Mouse (Mus musculus): Measurements from ENCODE around the gene Prim2. TPM values are rescaled to one million over a fixed set of nuclear protein-coding genes. Genes with fewer than 3 reads are reported as not detected.

The Prim2 gene
- polyA plus RNA-seq, 1 experiment from 2014 or later, result 44.0 TPM

DNA sequence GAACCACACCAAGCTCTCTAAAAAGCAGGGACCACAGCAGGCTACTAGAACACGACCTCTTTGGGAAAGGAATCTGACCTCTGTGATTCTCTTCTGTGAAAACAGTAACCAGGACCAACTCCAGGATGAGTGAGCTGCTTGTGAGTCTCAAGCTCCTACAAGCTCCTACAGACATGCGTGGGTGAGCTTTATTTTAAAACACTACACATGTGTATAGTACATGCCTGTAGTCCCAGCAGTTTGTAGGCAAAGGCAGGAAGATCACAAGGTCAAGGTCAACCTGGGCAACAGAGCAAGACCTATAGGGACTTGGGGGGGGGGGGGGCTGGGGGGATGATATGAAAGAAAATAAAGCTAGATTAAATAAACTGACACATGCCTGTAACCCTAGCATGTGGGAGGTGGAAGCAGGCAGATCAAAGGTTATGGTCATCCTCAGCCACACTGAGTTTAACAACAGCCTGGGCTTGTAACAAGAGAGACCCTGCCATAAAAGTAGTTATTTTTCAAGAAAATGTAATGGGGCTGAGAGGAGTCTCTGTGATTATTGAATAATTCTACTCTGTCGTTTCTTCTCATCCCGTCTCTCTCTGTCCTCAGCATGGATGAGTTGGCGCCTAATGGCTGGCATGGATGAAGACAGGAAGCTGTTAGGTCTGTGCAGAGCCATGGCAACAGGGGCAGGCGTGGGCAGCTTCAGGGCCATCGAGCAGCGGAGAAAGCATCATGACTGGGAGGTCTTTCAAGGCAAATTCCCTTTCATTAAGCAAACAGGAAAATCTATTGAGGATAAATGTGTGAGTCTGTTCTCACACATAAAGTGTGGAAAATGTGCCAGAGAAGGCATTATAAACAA lies 78.8 kb downstream of the Prim2 start:
- Histone ChIP-seq H3K27me3 (ENCODE audit: control insufficient read depth, insufficient read depth, low read length) (no peaks in the 10 kb centered on the region), H3K36me3 (ENCODE audit: control insufficient read depth, insufficient read depth, low read length) (no peaks in the 10 kb centered on the region), H3K9ac (ENCODE audit: low read depth, low read length) (no peak overlapping the region), H3K4me3 (ENCODE audit: low read length) (no peak overlapping the region), H3K27ac (ENCODE audit: low read depth, low read length) (peak overlapping the region; percentile 42), H3K4me1 (ENCODE audit: control insufficient read depth, insufficient read depth, low read length) (0 out of 2 replicates have a peak, but pooled peaks cover 3% of the 10 kb centered on the region), H3K4me2 (replicated peaks; ENCODE audit: low read depth, low read length) (no peak overlapping the region), H3K9me3 (ENCODE audit: control insufficient read depth, low read length) (no peaks in the 10 kb centered on the region)
- peak; percentile 90 for ATAC-seq (ENCODE audit: low FRiP score, low TSS enrichment)
- 43% methylated on average over 8 of the region's 8 CpGs for WGBS

DNA sequence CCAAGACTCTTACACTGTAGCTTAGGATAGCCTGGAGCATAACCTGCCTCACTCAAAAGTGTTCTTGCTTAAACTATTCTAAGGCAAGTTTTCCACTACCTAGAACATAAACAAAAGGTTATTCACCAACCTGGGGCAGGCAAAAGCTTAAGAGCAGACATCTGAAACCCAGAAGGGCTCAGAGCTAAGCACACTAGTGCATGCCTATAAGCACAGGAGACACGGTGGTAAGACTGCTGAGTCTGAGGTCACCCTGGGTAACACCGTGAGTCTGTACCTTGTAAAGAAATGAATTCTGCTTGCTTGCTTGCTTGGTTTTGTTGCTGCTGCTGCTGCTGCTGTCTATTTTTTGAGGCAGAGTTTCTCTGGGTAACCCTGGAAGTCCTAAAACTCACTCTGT lies 80.1 kb downstream of the Prim2 start:
- H3K9ac ChIP-seq (ENCODE audit: low read depth, low read length), result no peak overlapping the region
- no peak overlapping the region for H3K4me3 ChIP-seq (ENCODE audit: low read length)
- H3K9me3 ChIP-seq (ENCODE audit: control insufficient read depth, low read length), result no peaks in the 10 kb centered on the region
- no peaks in the 10 kb centered on the region for H3K27me3 ChIP-seq (ENCODE audit: control insufficient read depth, insufficient read depth, low read length)
- no peak overlapping the region for H3K4me2 ChIP-seq (replicated peaks; ENCODE audit: low read depth, low read length)
- H3K4me1 ChIP-seq (ENCODE audit: control insufficient read depth, insufficient read depth, low read length), result 0 out of 2 replicates have a peak, but pooled peaks cover 3% of the 10 kb centered on the region
- no peaks in the 10 kb centered on the region for H3K36me3 ChIP-seq (ENCODE audit: control insufficient read depth, insufficient read depth, low read length)
- no peak overlapping the region for H3K27ac ChIP-seq (ENCODE audit: low read depth, low read length)
- ATAC-seq (ENCODE audit: low FRiP score, low TSS enrichment), result no peak
- WGBS, result 31% methylated on average over 2 of the region's 2 CpGs

DNA sequence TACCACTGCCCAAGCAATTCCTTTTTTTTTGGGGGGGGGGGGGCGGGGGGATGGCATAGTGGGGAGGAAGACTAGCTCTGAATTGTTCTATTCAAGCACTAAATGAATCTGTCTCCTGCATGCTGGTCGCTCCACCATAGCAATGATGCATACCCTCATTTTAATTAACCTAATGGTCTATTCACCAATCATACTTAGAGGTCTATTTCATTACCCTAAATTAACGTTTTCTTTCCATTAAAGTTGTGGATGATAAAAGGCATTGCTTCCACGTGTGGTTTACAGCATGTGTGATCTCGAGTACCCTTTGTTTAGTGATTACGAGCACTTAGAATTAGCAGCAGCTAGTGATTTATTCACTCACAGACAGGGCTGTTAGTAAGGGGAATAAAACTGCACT lies 81.0 kb downstream of the Prim2 start:
- no peak for ATAC-seq (ENCODE audit: low FRiP score, low TSS enrichment)
- no peak overlapping the region for H3K4me2 ChIP-seq (replicated peaks; ENCODE audit: low read depth, low read length)
- H3K27me3 ChIP-seq (ENCODE audit: control insufficient read depth, insufficient read depth, low read length), result no peaks in the 10 kb centered on the region
- no peaks in the 10 kb centered on the region for H3K36me3 ChIP-seq (ENCODE audit: control insufficient read depth, insufficient read depth, low read length)
- H3K27ac ChIP-seq (ENCODE audit: low read depth, low read length), result no peak overlapping the region
- 30% methylated on average over 6 of the region's 6 CpGs for WGBS
- no peak overlapping the region for H3K4me3 ChIP-seq (ENCODE audit: low read length)
- no peaks in the 10 kb centered on the region for H3K9me3 ChIP-seq (ENCODE audit: control insufficient read depth, low read length)
- H3K9ac ChIP-seq (ENCODE audit: low read depth, low read length), result no peak overlapping the region
- 0 out of 2 replicates have a peak, but pooled peaks cover 3% of the 10 kb centered on the region for H3K4me1 ChIP-seq (ENCODE audit: control insufficient read depth, insufficient read depth, low read length)

DNA sequence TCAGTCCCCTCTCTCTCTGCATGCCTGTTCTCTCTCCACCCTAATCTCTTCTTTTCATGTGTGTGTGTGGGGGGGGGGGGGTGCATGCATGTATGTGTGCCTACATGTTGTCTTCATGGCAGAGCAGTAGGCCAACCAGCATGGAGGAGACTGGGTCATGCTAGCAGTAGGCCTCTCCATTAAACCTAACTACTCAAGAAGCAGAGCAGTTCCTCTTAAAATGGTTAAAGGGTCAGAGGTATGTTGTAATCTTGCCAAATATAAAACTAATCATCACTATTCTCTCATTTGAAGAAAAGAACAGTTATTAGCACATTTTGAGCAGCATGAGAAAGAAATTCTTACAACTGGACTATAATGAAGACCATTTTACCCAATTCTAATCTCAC lies 85.0 kb downstream of the Prim2 start:
- no peak for ATAC-seq (ENCODE audit: low FRiP score, low TSS enrichment)
- Histone ChIP-seq H3K9ac (ENCODE audit: low read depth, low read length) (no peak overlapping the region), H3K4me2 (replicated peaks; ENCODE audit: low read depth, low read length) (no peak overlapping the region)

DNA sequence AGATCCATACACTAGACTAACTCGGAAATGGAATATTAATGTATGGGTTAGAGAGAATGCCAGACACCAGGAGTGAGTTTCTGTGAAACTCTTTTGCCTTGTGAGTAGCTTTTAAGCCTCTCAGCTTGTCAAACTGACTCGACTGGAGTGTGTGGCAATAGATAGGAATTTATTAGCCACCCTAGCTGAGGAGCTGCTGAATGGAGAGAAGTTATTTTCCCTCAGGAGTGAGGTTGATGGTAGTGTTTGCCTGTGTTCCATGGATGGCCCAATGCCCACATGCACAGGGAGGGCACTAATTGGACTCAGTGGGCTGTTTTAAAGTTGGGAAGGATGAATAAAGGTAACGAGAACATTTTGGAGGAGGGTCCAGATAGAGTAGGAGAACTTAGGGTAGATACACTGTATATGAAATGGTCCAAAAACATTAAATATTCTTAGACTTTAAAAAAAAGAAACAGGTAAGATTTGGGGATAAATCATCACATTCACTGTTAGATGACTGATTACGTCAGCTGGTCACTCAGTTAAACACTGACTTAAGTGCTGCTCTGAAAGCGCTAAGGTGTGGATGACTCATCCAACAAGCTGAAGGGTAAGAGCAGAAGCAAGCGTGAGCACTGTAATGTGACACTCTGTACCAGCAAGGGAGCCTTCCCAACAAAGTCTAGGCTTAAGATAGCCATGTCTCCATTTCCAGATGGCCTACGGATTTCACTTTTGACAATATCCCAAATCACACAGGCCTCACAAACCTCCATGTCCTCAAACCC lies 85.6 kb downstream of the Prim2 start:
- Histone ChIP-seq H3K4me3 (ENCODE audit: low read length) (no peak overlapping the region), H3K4me2 (replicated peaks; ENCODE audit: low read depth, low read length) (no peak overlapping the region), H3K27me3 (ENCODE audit: control insufficient read depth, insufficient read depth, low read length) (no peaks in the 10 kb centered on the region), H3K9me3 (ENCODE audit: control insufficient read depth, low read length) (no peaks in the 10 kb centered on the region), H3K4me1 (ENCODE audit: control insufficient read depth, insufficient read depth, low read length) (no peaks in the 10 kb centered on the region), H3K27ac (ENCODE audit: low read depth, low read length) (no peak overlapping the region), H3K9ac (ENCODE audit: low read depth, low read length) (no peak overlapping the region), H3K36me3 (ENCODE audit: control insufficient read depth, insufficient read depth, low read length) (no peaks in the 10 kb centered on the region)
- WGBS, result 83% methylated on average over 7 of the region's 7 CpGs
- no peak for ATAC-seq (ENCODE audit: low FRiP score, low TSS enrichment)

More for the DNA sequence above, 85.0 kb downstream of the Prim2 start:
- Histone ChIP-seq H3K36me3 (ENCODE audit: control insufficient read depth, insufficient read depth, low read length) (no peaks in the 10 kb centered on the region), H3K27me3 (ENCODE audit: control insufficient read depth, insufficient read depth, low read length) (no peaks in the 10 kb centered on the region), H3K9me3 (ENCODE audit: control insufficient read depth, low read length) (no peaks in the 10 kb centered on the region), H3K4me3 (ENCODE audit: low read length) (no peak overlapping the region), H3K4me1 (ENCODE audit: control insufficient read depth, insufficient read depth, low read length) (no peaks in the 10 kb centered on the region), H3K27ac (ENCODE audit: low read depth, low read length) (no peak overlapping the region)

DNA sequence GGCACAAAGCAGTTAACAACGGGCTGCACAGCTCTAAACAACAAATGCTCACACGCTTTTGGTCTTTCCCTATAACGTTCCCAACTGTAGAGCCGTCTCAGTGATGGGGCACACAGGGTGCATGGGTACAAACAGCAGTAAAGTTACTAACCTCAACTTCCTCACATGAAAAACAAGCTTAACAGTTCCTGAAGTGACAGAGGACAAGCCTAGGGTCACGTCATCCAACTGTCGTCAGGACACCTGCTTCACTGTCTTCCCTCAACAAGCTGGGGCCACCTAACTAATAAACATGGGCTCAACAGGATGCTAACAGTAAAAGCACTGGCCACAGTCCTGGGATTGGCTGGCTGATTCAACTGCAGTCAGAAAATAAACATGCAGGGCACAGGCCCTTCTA lies 91.0 kb downstream of the Prim2 start:
- H3K4me3 ChIP-seq (ENCODE audit: low read length), result no peak overlapping the region
- 65% methylated on average over 6 of the region's 6 CpGs for WGBS
- no peaks in the 10 kb centered on the region for H3K36me3 ChIP-seq (ENCODE audit: control insufficient read depth, insufficient read depth, low read length)
- no peak overlapping the region for H3K27ac ChIP-seq (ENCODE audit: low read depth, low read length)
- H3K27me3 ChIP-seq (ENCODE audit: control insufficient read depth, insufficient read depth, low read length), result no peaks in the 10 kb centered on the region
- no peaks in the 10 kb centered on the region for H3K4me1 ChIP-seq (ENCODE audit: control insufficient read depth, insufficient read depth, low read length)
- H3K9ac ChIP-seq (ENCODE audit: low read depth, low read length), result no peak overlapping the region
- ATAC-seq (ENCODE audit: low FRiP score, low TSS enrichment), result no peak
- H3K4me2 ChIP-seq (replicated peaks; ENCODE audit: low read depth, low read length), result no peak overlapping the region
- no peaks in the 10 kb centered on the region for H3K9me3 ChIP-seq (ENCODE audit: control insufficient read depth, low read length)

DNA sequence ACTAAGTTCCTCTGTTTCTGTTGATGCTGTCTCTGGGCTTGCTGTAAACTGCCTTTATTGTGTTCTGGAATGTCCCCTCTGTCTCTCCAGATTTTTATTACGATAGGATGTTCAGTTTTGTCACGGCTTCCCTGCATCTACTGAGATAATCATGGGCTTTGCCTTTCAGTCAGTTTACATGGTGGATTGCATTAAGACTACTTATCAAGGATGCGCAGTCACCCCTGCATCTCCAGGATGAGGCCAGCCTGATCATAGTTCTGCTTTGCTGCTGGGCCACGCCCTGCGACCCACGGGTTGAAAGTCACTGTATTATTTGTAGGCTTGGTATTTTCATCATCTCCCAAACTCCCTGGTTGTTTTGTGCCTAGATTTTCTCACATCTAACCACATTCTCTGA lies 95.1 kb downstream of the Prim2 start:
- ATAC-seq (ENCODE audit: low FRiP score, low TSS enrichment), result no peak
- no peaks in the 10 kb centered on the region for H3K4me1 ChIP-seq (ENCODE audit: control insufficient read depth, insufficient read depth, low read length)
- H3K9me3 ChIP-seq (ENCODE audit: control insufficient read depth, low read length), result no peaks in the 10 kb centered on the region
- no peak overlapping the region for H3K4me2 ChIP-seq (replicated peaks; ENCODE audit: low read depth, low read length)
- 95% methylated on average over 6 of the region's 6 CpGs for WGBS
- no peak overlapping the region for H3K4me3 ChIP-seq (ENCODE audit: low read length)
- H3K27ac ChIP-seq (ENCODE audit: low read depth, low read length), result no peak overlapping the region
- H3K27me3 ChIP-seq (ENCODE audit: control insufficient read depth, insufficient read depth, low read length), result no peaks in the 10 kb centered on the region
- H3K9ac ChIP-seq (ENCODE audit: low read depth, low read length), result no peak overlapping the region
- H3K36me3 ChIP-seq (ENCODE audit: control insufficient read depth, insufficient read depth, low read length), result no peaks in the 10 kb centered on the region

DNA sequence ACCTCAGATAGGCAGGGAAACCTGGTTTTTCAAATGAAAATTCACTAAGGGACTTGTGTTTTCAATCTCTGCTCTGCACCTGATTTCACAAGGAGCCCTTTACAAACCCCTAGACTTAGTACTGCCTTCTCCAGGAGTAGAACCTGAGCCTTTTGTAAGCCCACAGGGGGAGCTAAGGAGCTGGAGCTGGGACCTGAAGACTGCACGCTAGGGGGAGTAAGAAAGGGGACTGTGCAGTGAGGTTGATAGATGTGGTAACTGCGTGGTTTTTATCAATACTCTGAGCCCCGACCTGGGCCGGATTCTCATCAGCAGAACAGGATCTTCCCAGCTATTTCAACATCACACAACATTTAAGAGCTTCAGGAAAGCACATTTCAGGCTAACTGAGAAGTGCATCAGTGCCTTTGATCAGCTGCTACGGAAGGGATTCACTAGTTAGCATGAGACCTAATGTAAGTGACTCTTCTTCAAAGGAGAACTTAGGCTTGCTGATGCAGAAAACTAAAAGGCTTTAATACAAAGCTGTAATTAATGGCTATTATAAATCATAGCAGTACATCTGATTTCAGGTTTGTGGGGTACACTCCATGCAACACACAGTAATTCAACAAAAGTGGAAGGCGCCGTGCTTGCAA lies 103.7 kb downstream of the Prim2 start:
- H3K4me1 ChIP-seq (ENCODE audit: control insufficient read depth, insufficient read depth, low read length), result no peaks in the 10 kb centered on the region
- no peak for ATAC-seq (ENCODE audit: low FRiP score, low TSS enrichment)
- WGBS, result 51% methylated on average over 7 of the region's 7 CpGs

DNA sequence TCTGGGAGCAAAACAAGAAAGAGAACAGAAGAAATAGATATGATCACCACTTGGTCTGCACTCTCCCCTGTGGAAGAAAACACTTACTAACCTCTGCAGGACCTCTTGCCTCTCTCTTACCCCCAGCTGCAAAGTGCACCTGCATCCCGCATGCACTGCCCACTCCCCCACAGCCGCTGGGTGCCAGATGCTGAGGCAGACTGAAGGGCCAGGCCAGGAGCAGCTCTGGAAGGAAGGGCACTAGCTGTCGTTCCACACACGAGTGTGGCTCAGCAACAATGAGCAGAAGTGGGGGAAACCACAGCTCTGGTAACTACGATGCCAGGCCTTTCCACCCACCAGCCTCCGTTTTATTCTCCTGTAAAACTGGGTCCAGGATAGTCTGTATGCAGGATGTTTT lies 105.6 kb downstream of the Prim2 start:
- H3K4me1 ChIP-seq (ENCODE audit: control insufficient read depth, insufficient read depth, low read length), result no peaks in the 10 kb centered on the region
- H3K27me3 ChIP-seq (ENCODE audit: control insufficient read depth, insufficient read depth, low read length), result no peaks in the 10 kb centered on the region
- no peak overlapping the region for H3K9ac ChIP-seq (ENCODE audit: low read depth, low read length)
- H3K4me2 ChIP-seq (replicated peaks; ENCODE audit: low read depth, low read length), result no peak overlapping the region
- 64% methylated on average over 6 of the region's 6 CpGs for WGBS
- H3K36me3 ChIP-seq (ENCODE audit: control insufficient read depth, insufficient read depth, low read length), result no peaks in the 10 kb centered on the region
- no peak overlapping the region for H3K27ac ChIP-seq (ENCODE audit: low read depth, low read length)
- no peak overlapping the region for H3K4me3 ChIP-seq (ENCODE audit: low read length)
- H3K9me3 ChIP-seq (ENCODE audit: control insufficient read depth, low read length), result no peaks in the 10 kb centered on the region
- no peak for ATAC-seq (ENCODE audit: low FRiP score, low TSS enrichment)

More for the DNA sequence above, 103.7 kb downstream of the Prim2 start:
- no peak overlapping the region for H3K4me2 ChIP-seq (replicated peaks; ENCODE audit: low read depth, low read length)
- H3K9ac ChIP-seq (ENCODE audit: low read depth, low read length), result no peak overlapping the region
- H3K9me3 ChIP-seq (ENCODE audit: control insufficient read depth, low read length), result no peaks in the 10 kb centered on the region
- H3K27ac ChIP-seq (ENCODE audit: low read depth, low read length), result no peak overlapping the region
- H3K27me3 ChIP-seq (ENCODE audit: control insufficient read depth, insufficient read depth, low read length), result no peaks in the 10 kb centered on the region
- no peak overlapping the region for H3K4me3 ChIP-seq (ENCODE audit: low read length)
- no peaks in the 10 kb centered on the region for H3K36me3 ChIP-seq (ENCODE audit: control insufficient read depth, insufficient read depth, low read length)

Measured in kidney, embryonic 14.5 days (tissue).